Mouse (Mus musculus) Muller cell, postnatal 12 days (primary cell): ENCODE measurements around the gene Gm11237.
A peak's percentile ranks its signal among the peaks of the same experiment; 100 is the strongest.
"Not testable (repeated sequence)": the region's sequence is repeated elsewhere in the genome, so short reads cannot be mapped to it uniquely, and the experiment has no call there.

Experiments
- DNase-seq: peaks from one replicate; pipeline ENCODE4 v3.0.0-alpha.2; 2015; ENCODE audit errors: inconsistent ontology term

The Gm11237 gene

GRCm38 (mm10) chr4:73622684-73623083 is at the start of gene Gm11237:
TSS of gene Gm11237 (plus strand) at chr4:73622984.
- DNase-seq = not testable (repeated sequence)

GRCm38 (mm10) chr4:73599248-73599647 is 23.5 kb upstream of the Gm11237 start:
- peak; percentile 25 for DNase-seq

GRCm38 (mm10) chr4:73607581-73607980 is 15.2 kb upstream of the Gm11237 start, which contains the start of gene Gm11238:
TSS of gene Gm11238 (plus strand) at chr4:73607881.
- not testable (repeated sequence) for DNase-seq

- DNase-seq = not testable (repeated sequence)
Measured at GRCm38 (mm10) chr4:73637821-73638220, 15.0 kb downstream of the Gm11237 start, which contains the start of gene Gm11236. TSS of gene Gm11236 (plus strand) at chr4:73638121.

- not testable (repeated sequence) for DNase-seq
Measured at GRCm38 (mm10) chr4:73661864-73662263, 39.1 kb downstream of the Gm11237 start.

- DNase-seq = not testable (repeated sequence)
Measured at GRCm38 (mm10) chr4:73668054-73668453, 45.3 kb downstream of the Gm11237 start, which contains the start of gene Gm11239. TSS of gene Gm11239 (plus strand) at chr4:73668354.
